19 mouse cellular contexts compared by ENCODE assay signal in genomic region chr19:45873320-45873719, GRCm38 (mm10). TPM values are rescaled to one million over a fixed set of nuclear protein-coding genes. Genes with fewer than 3 reads are reported as not detected.
A peak's percentile ranks its signal among the peaks of the same experiment; 100 is the strongest.
DNase-seq lines count a peak whose midpoint lies in the region; TF ChIP-seq lines count a peak whose summit lies in the region.
"Had no signal": no experiment of that assay in that cellular context is flagged by ENCODE, and none has a peak within 500 bp of the region (broad histone marks: within the 10 kb centered on the region; RNA-seq: fewer than 3 reads in every experiment).

No protein-coding gene starts in this region.

- no peaks in the 10 kb centered on the region for H3K79me2 ChIP-seq in MEL (ENCODE audit: control insufficient read depth, insufficient read depth, low read length, poor library complexity)

- H3K4me1 ChIP-seq in MEL (ENCODE audit: control insufficient read depth in 1 of 2, insufficient read depth in 2 of 2, low read length in 2 of 2) = no peaks in the 10 kb centered on the region
- peaks cover 9% of the 10 kb centered on the region for H3K4me1 ChIP-seq in midbrain, embryonic 10.5 days

- 82% methylated on average over 1 of the region's 1 CpGs for WGBS in midbrain, embryonic 10.5 days

- DNase-seq in layer of hippocampus, adult 2 months (ENCODE audit: low spot score in 2 of 2) = no peak
- DNase-seq in layer of hippocampus, postnatal 36 days = no peak
- peak; percentile 20 for DNase-seq in MEL (ENCODE audit: low read depth, low spot score)
- no peak for DNase-seq in midbrain, embryonic 10.5 days (ENCODE audit: low spot score)
- DNase-seq: adrenal gland, adult 2 months; adrenal gland, adult 8-10 months; adrenal gland, postnatal 10 days; adrenal gland, postnatal 14 days; adrenal gland, postnatal 25 days; adrenal gland, postnatal 36 days; B cell, adult 2 months; cerebellum, adult 11 months; cerebellum, adult 11-12 months; cerebellum, adult 18-20 months; cerebellum, adult 2 months had no signal

- H3K36me3 ChIP-seq in MEL (ENCODE audit: control insufficient read depth in 1 of 2, insufficient read depth in 2 of 2, low read length in 2 of 2) = peaks cover 0 to 2% of the 10 kb centered on the region in 2 experiments; a peak in 1 of 4 replicates
- no peaks in the 10 kb centered on the region for H3K36me3 ChIP-seq in midbrain, embryonic 10.5 days

- H3K9me3 ChIP-seq in MEL (replicated peaks; ENCODE audit: insufficient read depth, low read length) = no peaks in the 10 kb centered on the region
- H3K9me3 ChIP-seq in midbrain, embryonic 10.5 days (replicated peaks) = no peaks in the 10 kb centered on the region
- H3K9me3 ChIP-seq: G1E had no signal

- TF ChIP-seq EP300 in MEL (IDR thresholded peaks at IDR 0.05; ENCODE audit: low read depth in 1 of 2, low read length in 2 of 2) = peak; percentile 35 to 53; a peak in 3 of 4 replicates

- no peaks in the 10 kb centered on the region for H3K27me3 ChIP-seq in MEL (ENCODE audit: control insufficient read depth in 1 of 2, insufficient read depth in 2 of 2, low read length in 2 of 2)
- no peaks in the 10 kb centered on the region for H3K27me3 ChIP-seq in midbrain, embryonic 10.5 days (ENCODE audit: low read depth, poor library complexity, severe bottlenecking)
- H3K27me3 ChIP-seq: CH12.LX, Patski had no signal

- no peak overlapping the region for H3K9ac ChIP-seq in MEL (ENCODE audit: control insufficient read depth, low read depth, low read length, poor library complexity, severe bottlenecking)

- peak overlapping the region; percentile 64 for H3K27ac ChIP-seq in layer of hippocampus, adult 2 months
- H3K27ac ChIP-seq in MEL (ENCODE audit: control insufficient read depth, low read depth, low read length) = no peak overlapping the region
- no peak overlapping the region for H3K27ac ChIP-seq in midbrain, embryonic 10.5 days (replicated peaks)

- TF ChIP-seq CTCF in layer of hippocampus, adult 2 months (conservative IDR thresholded peaks at IDR 0.05) = no peak
- no peak for TF ChIP-seq CTCF in MEL (IDR thresholded peaks at IDR 0.05 in 2 of 3, conservative IDR thresholded peaks at IDR 0.05 in 1 of 3; ENCODE audit: control insufficient read depth in 1 of 3, insufficient read depth in 1 of 3, low read depth in 2 of 3, low read length in 3 of 3, poor library complexity in 1 of 3, severe bottlenecking in 1 of 3)

- H3K4me3 ChIP-seq in layer of hippocampus, adult 2 months = no peak overlapping the region
- H3K4me3 ChIP-seq in MEL (ENCODE audit: control insufficient read depth in 1 of 2, insufficient read depth in 1 of 2, low read depth in 2 of 2, low read length in 2 of 2) = no peak overlapping the region
- no peak overlapping the region for H3K4me3 ChIP-seq in midbrain, embryonic 10.5 days

- TF ChIP-seq POLR2A in MEL (IDR thresholded peaks at IDR 0.05; ENCODE audit: control insufficient read depth in 1 of 2, insufficient read depth in 1 of 2, low read depth in 1 of 2, low read length in 2 of 2, poor library complexity in 1 of 2) = no peak

- no peak for TF ChIP-seq RAD21 in MEL (IDR thresholded peaks at IDR 0.05; ENCODE audit: low read depth, low read length)

TF ChIP-seq in MEL, 35 proteins besides CTCF, POLR2A, EP300 and RAD21:
- peak; percentile 69 for TF ChIP-seq RCOR1 (IDR thresholded peaks at IDR 0.05; ENCODE audit: low read depth, low read length)
- TF ChIP-seq GATA1 (IDR thresholded peaks at IDR 0.05; ENCODE audit: low read depth, low read length) = peak; percentile 56
- no peak for TF ChIP-seq ELF1 (IDR thresholded peaks at IDR 0.05; ENCODE audit: low read depth, low read length)
- TF ChIP-seq TCF12 (IDR thresholded peaks at IDR 0.05; ENCODE audit: low read depth, low read length) = 0 out of 2 replicates have a peak, but pooled peaks have one; percentile 13
- no peak for TF ChIP-seq ZC3H11A (IDR thresholded peaks at IDR 0.05; ENCODE audit: low read depth, low read length)

RNA-seq across cellular contexts. Expression of gene Kcnip2, which starts 57.5 kb away (rescaled TPM):
- 100 to 1,000 TPM; 212 to 222 TPM for total RNA-seq in layer of hippocampus, adult 2 months (2021)
- 100 to 1,000 TPM; 228 to 229 TPM for total RNA-seq in layer of hippocampus, postnatal 36 days (2021)
- total RNA-seq in MEL (2012; rRNA removed) = not detected in 2 replicates
- polyA plus RNA-seq in MEL (2012; ENCODE audit: insufficient read depth in 1 of 2, insufficient read length in 2 of 2, low read depth in 1 of 2, low replicate concordance in 2 of 2, missing spikeins in 1 of 2) = under 1 TPM in 1 of 2 experiments, not detected in 1; 0.14 TPM
- polyA plus RNA-seq in midbrain, embryonic 10.5 days (2016; fragmentation: Nextera tagmentation; extraction: Ambion mirVana) = 0.53 and 0.89 TPM in 2 replicates
- total RNA-seq: CH12.LX had no signal
- polyA plus RNA-seq: C2C12, G1E had no signal

Comparison
In these comparisons a context has a peak if more than half of its experiments do, and no peak if none do; other contexts are left out.
1. RNA of gene Kcnip2, which starts 57.5 kb away (total RNA-seq): 228 to 229 TPM in layer of hippocampus, postnatal 36 days and 212 to 222 TPM in layer of hippocampus, adult 2 months; not detected in MEL; every median in the first group is over 100 times any median in the second.